Mouse (Mus musculus) kidney, adult 2 months (tissue): ENCODE measurements around the gene Elp4.

ENCODE experiments used
- CTCF ChIP-seq: fragments of 200-500 bp; conservative IDR thresholded peaks from 2 replicates; pipeline ENCODE4 v1.5.1; 2011; ENCODE audit warnings: low read depth, mild to moderate bottlenecking, control low read depth, low read length, moderate library complexity, mixed read lengths; ENCODE audit not compliant: insufficient read depth, insufficient read length
- POLR2A ChIP-seq: fragments of 200-500 bp; IDR thresholded peaks from one replicate; pipeline ENCODE4 v1.6.1; 2011; ENCODE audit warnings: low read depth, low read length, control low read depth

DNA sequence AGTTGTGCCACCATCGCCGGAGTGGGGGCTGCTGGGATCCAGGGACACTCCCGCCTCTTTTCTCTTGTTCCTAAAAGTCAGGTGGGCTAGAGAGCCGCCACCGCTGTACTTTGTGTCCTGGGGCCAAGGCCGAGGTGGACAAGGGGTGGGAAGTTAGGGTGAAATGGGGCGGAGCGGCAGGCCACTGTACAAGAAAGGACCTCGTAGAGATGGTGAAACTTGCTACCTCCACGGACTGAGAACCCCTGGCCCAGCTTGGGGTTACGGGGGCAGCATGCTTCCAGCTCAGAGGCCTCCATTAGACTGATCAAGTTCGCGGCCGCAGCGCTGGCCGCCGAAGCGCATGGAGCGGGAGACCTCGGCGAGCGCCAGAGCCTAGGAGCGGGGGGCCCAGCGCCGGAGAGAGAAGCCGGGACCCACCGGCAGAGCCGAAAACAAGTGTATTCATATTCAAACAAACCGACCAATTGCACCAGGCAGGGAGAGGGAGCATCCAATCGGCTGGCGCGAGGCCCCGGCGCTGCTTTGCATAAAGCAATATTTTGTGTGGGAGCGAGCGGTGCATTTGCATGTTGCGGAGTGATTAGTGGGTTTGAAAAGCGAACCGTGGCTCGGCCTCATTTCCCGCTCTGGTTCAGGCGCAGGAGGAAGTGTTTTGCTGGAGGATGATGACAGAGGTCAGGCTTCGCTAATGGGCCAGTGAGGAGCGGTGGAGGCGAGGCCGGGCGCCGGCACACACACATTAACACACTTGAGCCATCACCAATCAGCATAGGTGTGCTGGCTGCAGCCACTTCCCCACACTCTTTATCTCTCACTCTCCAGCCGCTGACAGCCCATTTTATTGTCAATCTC is 229.3 kb downstream of the Elp4 start:
- TF ChIP-seq CTCF (no peak), POLR2A (no peak)
